Mouse (Mus musculus) natural killer cell, adult 2 months (primary cell): ENCODE results near the gene Klhdc1.

Experiments
- DNase-seq, 2 experiments: peaks; one replicate each; pipeline ENCODE4 v3.0.0; 2022; ENCODE audit warnings: low spot score in 2 of 2

Gene Klhdc1

DNA sequence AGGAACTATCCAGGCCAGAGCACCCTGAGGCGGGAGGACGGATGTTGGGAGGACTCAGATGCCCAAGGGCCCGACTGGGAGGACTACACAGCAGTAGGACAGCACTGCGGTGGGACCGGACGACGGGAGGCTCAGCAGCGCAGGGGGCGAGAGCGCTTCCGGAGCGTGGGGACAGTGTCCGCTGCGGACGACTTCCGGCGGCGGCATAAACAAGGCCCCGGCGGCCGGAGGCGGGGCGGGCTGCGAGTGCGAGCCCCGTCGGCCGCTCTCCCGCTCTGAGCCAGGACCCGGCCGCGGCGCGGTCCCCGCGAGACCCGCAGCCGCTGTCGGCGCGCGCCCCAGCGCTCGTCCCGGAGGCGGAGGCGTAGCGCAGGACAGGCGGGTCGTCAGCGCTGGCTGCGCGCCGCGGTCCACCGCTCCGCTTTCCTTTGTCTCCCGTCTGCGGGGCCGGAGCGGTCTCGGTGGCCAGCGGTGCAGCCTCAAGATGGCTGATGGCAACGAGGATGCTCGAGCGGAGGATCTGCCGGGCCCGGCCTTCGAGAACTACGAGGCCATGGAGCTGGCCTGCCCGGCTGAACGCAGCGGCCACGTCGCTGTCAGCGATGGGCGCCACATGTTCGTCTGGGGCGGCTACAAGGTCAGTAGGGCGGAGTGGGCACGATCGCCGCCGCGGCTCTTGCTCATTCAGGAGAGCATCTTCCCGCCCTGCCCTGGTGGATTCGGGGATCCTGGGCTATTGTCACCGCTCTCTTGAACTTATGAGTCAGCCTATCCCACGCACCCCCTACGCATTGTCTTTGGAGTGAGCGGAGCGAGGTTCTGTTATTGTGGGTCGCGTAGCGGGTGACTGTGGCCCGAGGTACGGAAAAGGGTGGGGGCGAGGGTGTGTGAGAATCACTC, 55.8 kb downstream of the Klhdc1 start, which contains the start of gene Klhdc2:
Gene Klhdc2, plus strand, starts transcription at position 171 of the 900 bp plus-strand sequence.
- peak; percentile 67 to 68 for DNase-seq

DNA sequence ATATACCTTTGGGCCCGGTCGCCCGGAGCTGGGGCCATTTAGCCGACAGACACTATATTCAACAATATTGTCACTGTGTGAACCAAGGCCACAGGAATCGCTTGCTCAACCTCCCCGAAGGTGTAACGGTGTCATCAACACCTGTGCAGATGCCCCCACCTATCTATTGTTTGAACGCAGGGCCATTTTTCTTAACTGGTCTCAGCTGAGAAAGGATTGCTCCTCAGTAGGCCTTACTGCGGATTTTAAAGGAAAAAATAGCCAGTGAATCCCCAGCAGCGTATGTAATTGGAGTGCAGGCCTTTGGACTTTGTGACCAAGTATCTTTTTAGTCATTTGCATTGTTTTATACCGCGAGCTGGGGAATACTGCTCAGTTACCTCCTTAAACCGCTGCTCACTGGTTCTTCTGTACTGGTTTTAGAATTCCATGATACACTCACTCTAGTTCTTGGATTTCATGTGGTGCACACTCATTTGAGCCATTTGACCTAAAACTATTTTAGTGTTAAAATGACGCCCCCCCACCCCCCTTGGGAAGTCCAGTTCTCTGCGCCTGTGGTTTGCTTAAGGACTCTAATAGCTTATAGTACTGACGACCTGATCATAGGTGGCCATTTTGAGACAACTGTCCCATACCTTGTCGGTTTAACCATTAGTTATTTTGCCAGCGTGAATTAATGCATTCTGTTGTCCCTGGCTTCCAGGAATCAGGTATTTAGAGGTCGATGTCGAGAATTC, 56.6 kb downstream of the Klhdc1 start:
- no peak for DNase-seq

- DNase-seq = no peak
Measured at GRCm38 (mm10) chr12:69298281-69298680, 57.3 kb downstream of the Klhdc1 start.

DNA sequence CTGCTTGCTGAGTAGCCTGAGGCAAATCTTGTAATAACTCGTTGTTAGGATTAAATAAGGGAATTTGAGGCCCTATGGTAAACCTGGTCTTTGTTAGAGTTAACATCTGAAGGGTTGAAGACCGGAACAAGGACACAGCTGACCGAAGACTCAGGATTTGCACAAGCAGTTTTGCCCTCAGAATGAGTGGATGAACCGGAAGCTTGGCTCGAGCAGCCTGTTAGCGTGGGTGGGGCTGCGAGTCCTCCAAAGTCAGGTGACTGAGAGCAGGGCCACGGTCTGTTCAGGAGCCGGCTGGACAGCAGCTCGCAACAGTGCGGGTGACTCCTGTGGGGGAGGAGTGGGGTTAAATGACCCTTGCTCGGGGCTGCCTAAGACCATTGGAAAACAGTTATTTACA, 58.3 kb downstream of the Klhdc1 start:
- DNase-seq = no peak

GRCm38 (mm10) chr12:69299831-69300230, 58.9 kb downstream of the Klhdc1 start:
- no peak for DNase-seq

DNA sequence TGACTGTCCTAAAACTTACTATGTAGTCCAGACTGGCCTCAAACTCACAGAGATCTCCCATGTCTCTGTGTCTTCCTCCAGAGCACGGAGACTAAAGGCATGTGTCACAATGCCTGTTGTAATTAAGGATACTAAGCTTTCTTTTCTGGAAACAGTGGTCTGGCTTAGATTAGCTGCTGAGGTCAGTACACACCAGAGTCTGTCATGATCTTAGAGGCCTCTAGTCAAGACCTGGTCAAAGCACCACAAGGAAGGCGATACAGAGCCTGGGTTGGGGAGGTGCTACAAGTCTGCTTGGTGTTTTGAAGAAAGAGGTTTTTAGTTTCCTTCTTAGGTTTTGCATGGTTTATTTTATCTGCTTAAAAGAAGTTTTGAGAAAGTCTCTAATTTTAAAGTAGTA, 59.4 kb downstream of the Klhdc1 start:
- no peak for DNase-seq

DNA sequence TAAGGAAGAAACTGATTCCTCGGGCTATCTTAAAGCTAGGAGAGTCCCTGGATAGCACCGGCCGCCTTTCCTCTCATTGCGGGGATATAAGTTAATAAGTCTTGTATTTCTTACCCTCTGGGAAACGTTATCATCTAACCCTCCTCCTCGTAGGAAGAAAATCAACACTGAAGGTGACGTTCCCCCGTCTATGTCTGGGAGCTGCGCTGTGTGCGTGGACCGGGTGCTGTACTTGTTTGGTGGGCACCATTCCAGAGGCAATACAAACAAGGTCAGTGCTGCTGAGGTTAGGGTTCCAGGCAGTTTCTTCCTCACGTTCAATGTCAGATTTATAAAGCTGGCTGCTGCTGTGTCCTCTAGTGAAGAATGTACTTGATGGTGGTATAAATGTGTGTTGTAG, 61.2 kb downstream of the Klhdc1 start:
- no peak for DNase-seq

- no peak for DNase-seq
Measured at GRCm38 (mm10) chr12:69304051-69304450, 63.1 kb downstream of the Klhdc1 start.

- no peak for DNase-seq
Measured at GRCm38 (mm10) chr12:69306333-69306732, 65.4 kb downstream of the Klhdc1 start.

DNA sequence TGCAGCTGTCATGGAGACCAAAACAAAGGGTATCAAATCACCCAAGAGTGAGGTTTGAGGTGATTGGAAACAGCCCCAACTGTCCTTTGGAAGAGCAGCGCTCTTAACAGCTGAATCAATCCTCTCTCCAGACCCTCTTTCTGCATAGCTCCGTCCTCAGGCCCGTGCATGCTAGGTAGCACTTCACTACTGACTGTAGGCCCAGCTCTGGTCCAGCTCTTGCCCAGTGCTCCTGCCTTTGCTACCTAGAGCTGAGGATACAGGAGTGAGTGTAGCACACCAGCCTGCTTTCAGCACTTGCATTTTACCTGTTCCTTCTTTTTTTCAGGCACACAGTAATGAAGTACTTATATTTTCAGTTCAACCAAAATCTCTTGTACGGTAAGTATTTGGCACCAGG, 68.7 kb downstream of the Klhdc1 start:
- no peak for DNase-seq

DNA sequence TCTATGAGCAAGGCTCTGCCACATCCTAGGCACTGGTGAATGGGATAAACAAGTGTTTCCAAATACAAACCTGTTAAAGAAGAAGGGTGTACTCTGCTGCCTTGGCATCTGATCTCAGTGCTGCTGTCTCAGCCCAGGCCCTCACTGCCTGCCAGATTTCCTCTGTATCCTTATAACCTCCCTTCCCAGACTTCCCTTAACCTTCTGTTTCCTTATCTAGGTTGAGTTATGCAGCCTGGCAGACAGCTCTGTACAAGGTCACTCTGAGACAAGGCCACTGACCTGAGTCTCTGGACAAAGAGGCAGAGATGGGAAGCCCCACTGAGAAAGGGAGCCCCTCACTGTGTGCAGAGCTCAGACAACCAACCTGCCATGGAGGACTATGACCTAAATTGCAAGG, 77.5 kb downstream of the Klhdc1 start:
- no peak for DNase-seq

GRCm38 (mm10) chr12:69331187-69331586, 90.2 kb downstream of the Klhdc1 start:
- DNase-seq = no peak

DNA sequence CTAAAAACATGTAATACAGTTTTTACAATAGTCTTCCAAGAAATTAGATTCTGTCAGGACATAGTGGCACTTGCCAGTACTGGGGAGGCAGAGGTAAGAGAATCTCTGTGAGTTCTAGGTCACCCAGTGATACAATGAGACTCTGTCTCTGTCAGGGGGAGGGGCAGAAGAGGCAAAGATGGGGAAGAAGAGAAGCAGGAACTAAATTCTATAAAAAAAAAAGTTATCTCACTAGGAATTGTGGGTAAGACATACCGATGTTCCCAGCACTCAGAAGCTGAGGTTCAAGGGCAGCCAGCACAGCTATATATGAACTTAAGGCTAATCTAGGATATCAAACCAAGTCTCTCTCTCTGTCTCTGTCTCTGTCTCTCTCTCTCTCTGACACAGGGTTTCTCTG, 91.2 kb downstream of the Klhdc1 start:
- DNase-seq = no peak

- DNase-seq = peak; percentile 32 to 39
Measured at GRCm38 (mm10) chr12:69333547-69333946, 92.6 kb downstream of the Klhdc1 start.
